Mouse (Mus musculus): ENCODE results near the gene Tfcp2l1.

Gene Tfcp2l1

DNA sequence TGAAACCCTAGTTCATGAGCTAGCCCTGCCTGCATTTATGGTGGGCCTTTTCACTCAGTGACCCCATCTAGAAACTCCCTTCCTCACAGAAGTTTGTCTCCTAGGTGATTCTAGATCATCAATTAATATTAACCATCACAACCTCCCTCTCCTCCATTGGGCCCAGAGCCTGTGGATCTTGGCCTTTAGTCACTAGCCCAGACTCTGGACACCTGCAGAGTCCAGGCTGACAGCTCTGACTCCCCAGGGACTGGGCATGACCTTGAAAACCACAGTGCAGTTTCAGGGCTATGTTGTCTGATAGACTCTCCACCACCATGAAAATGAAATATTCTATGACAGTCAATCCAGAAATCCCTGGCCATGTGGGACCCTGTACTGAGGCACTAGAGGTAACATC, 39.8 kb downstream of the Tfcp2l1 start:
- Histone ChIP-seq H3K4me1 (replicated peaks; ENCODE audit: low read depth, low read length) (peaks cover 19% of the 10 kb centered on the region), H3K9me3 (ENCODE audit: low read length) (no peaks in the 10 kb centered on the region), H3K36me3 (ENCODE audit: insufficient read depth, low read length) (peaks cover 95% of the 10 kb centered on the region), H3K4me3 (replicated peaks; ENCODE audit: low read length) (no peak overlapping the region), H3K27me3 (ENCODE audit: insufficient read depth, low read length) (no peaks in the 10 kb centered on the region)
- TF ChIP-seq POU5F1 (IDR thresholded peaks at IDR 0.05; ENCODE audit: borderline replicate concordance, low read length) = no peak
- TF ChIP-seq NANOG (IDR thresholded peaks at IDR 0.05; ENCODE audit: borderline replicate concordance, low read length) = no peak
- TF ChIP-seq CTCF (conservative IDR thresholded peaks at IDR 0.05; ENCODE audit: low read length) = no peak

- peaks cover 94% of the 10 kb centered on the region for H3K36me3 ChIP-seq (ENCODE audit: insufficient read depth, low read length)
- H3K4me3 ChIP-seq (replicated peaks; ENCODE audit: low read length) = no peak overlapping the region
- H3K9me3 ChIP-seq (ENCODE audit: low read length) = no peaks in the 10 kb centered on the region
- H3K4me1 ChIP-seq (replicated peaks; ENCODE audit: low read depth, low read length) = peaks cover 24% of the 10 kb centered on the region
- TF ChIP-seq CTCF (conservative IDR thresholded peaks at IDR 0.05; ENCODE audit: low read length) = no peak
- TF ChIP-seq NANOG (IDR thresholded peaks at IDR 0.05; ENCODE audit: borderline replicate concordance, low read length) = no peak
- TF ChIP-seq POU5F1 (IDR thresholded peaks at IDR 0.05; ENCODE audit: borderline replicate concordance, low read length) = no peak
- H3K27me3 ChIP-seq (ENCODE audit: insufficient read depth, low read length) = no peaks in the 10 kb centered on the region
Measured at GRCm38 (mm10) chr1:118672196-118672595, 44.5 kb downstream of the Tfcp2l1 start.

- H3K36me3 ChIP-seq (ENCODE audit: insufficient read depth, low read length) = peaks cover 94% of the 10 kb centered on the region
- TF ChIP-seq CTCF (conservative IDR thresholded peaks at IDR 0.05; ENCODE audit: low read length) = no peak
- TF ChIP-seq NANOG (IDR thresholded peaks at IDR 0.05; ENCODE audit: borderline replicate concordance, low read length) = no peak
- no peak for TF ChIP-seq POU5F1 (IDR thresholded peaks at IDR 0.05; ENCODE audit: borderline replicate concordance, low read length)
- H3K9me3 ChIP-seq (ENCODE audit: low read length) = no peaks in the 10 kb centered on the region
- H3K27me3 ChIP-seq (ENCODE audit: insufficient read depth, low read length) = no peaks in the 10 kb centered on the region
- H3K4me1 ChIP-seq (replicated peaks; ENCODE audit: low read depth, low read length) = peaks cover 24% of the 10 kb centered on the region
- no peak overlapping the region for H3K4me3 ChIP-seq (replicated peaks; ENCODE audit: low read length)
Measured at GRCm38 (mm10) chr1:118674176-118674575, 46.4 kb downstream of the Tfcp2l1 start.

- Histone ChIP-seq H3K27me3 (ENCODE audit: insufficient read depth, low read length) (no peaks in the 10 kb centered on the region), H3K4me3 (replicated peaks; ENCODE audit: low read length) (no peak overlapping the region), H3K4me1 (replicated peaks; ENCODE audit: low read depth, low read length) (peaks cover 25% of the 10 kb centered on the region), H3K36me3 (ENCODE audit: insufficient read depth, low read length) (peaks cover 88% of the 10 kb centered on the region), H3K9me3 (ENCODE audit: low read length) (no peaks in the 10 kb centered on the region)
- TF ChIP-seq POU5F1 (IDR thresholded peaks at IDR 0.05; ENCODE audit: borderline replicate concordance, low read length) = no peak
- TF ChIP-seq NANOG (IDR thresholded peaks at IDR 0.05; ENCODE audit: borderline replicate concordance, low read length) = no peak
- no peak for TF ChIP-seq CTCF (conservative IDR thresholded peaks at IDR 0.05; ENCODE audit: low read length)
Measured at GRCm38 (mm10) chr1:118681980-118682379, 54.2 kb downstream of the Tfcp2l1 start.

GRCm38 (mm10) chr1:118683686-118684085, 55.9 kb downstream of the Tfcp2l1 start:
- Histone ChIP-seq H3K36me3 (ENCODE audit: insufficient read depth, low read length) (peaks cover 71% of the 10 kb centered on the region), H3K27me3 (ENCODE audit: insufficient read depth, low read length) (no peaks in the 10 kb centered on the region), H3K9me3 (ENCODE audit: low read length) (no peaks in the 10 kb centered on the region), H3K4me1 (replicated peaks; ENCODE audit: low read depth, low read length) (peaks cover 39% of the 10 kb centered on the region), H3K4me3 (replicated peaks; ENCODE audit: low read length) (no peak overlapping the region)
- TF ChIP-seq CTCF (conservative IDR thresholded peaks at IDR 0.05; ENCODE audit: low read length) (no peak), NANOG (IDR thresholded peaks at IDR 0.05; ENCODE audit: borderline replicate concordance, low read length) (no peak), POU5F1 (IDR thresholded peaks at IDR 0.05; ENCODE audit: borderline replicate concordance, low read length) (no peak)

DNA sequence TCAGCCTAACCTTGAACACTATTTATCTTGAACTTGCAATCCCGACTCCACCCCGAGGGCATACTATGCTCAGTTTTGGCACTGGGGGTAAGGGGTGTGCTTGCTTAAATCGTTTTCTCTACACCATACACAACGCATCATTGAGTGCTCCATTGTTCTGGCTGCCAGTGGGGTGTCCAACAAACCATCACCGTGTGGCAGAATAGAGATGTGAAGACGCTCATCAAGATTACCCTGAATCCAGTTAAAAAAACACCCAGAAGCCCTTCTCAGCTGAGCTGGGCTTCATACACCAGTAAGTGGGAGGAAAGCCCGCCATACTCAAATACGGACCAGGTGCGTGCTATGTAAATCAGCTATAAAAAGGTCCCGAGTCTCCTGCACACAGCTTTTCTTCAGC, 60.0 kb downstream of the Tfcp2l1 start:
- Histone ChIP-seq H3K4me1 (replicated peaks; ENCODE audit: low read depth, low read length) (peaks cover 47% of the 10 kb centered on the region), H3K27me3 (ENCODE audit: insufficient read depth, low read length) (no peaks in the 10 kb centered on the region), H3K4me3 (replicated peaks; ENCODE audit: low read length) (no peak overlapping the region), H3K9me3 (ENCODE audit: low read length) (no peaks in the 10 kb centered on the region), H3K36me3 (ENCODE audit: insufficient read depth, low read length) (peaks cover 31% of the 10 kb centered on the region)
- TF ChIP-seq NANOG (IDR thresholded peaks at IDR 0.05; ENCODE audit: borderline replicate concordance, low read length) (no peak), POU5F1 (IDR thresholded peaks at IDR 0.05; ENCODE audit: borderline replicate concordance, low read length) (no peak), CTCF (conservative IDR thresholded peaks at IDR 0.05; ENCODE audit: low read length) (no peak)

GRCm38 (mm10) chr1:118689830-118690229, 62.1 kb downstream of the Tfcp2l1 start:
- no peaks in the 10 kb centered on the region for H3K9me3 ChIP-seq (ENCODE audit: low read length)
- peaks cover 35% of the 10 kb centered on the region for H3K4me1 ChIP-seq (replicated peaks; ENCODE audit: low read depth, low read length)
- no peak overlapping the region for H3K4me3 ChIP-seq (replicated peaks; ENCODE audit: low read length)
- H3K36me3 ChIP-seq (ENCODE audit: insufficient read depth, low read length) = peaks cover 10% of the 10 kb centered on the region
- TF ChIP-seq NANOG (IDR thresholded peaks at IDR 0.05; ENCODE audit: borderline replicate concordance, low read length) (no peak), CTCF (conservative IDR thresholded peaks at IDR 0.05; ENCODE audit: low read length) (no peak), POU5F1 (IDR thresholded peaks at IDR 0.05; ENCODE audit: borderline replicate concordance, low read length) (no peak)
- 0 out of 2 replicates have a peak, but pooled peaks cover 6% of the 10 kb centered on the region for H3K27me3 ChIP-seq (ENCODE audit: insufficient read depth, low read length)

DNA sequence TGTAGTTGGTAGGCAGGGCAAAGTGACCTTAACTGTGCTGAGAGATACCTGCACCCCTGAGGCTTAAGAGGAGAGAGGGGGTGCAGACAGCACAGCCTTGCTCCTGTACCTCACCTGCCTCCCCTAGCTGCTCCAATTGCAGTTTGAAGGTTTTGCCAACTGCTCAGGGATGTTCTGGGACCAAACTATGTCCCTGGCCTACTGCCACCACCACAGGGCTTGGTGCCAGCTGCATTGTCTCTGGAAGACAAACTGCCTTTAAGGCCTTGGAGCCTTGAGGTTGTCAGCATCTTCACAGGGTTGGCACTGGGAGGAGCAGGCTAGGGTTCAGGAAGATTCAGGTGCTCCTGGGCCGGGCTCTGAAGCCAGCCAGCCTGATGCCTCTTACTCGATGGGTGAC, 66.7 kb downstream of the Tfcp2l1 start:
- Histone ChIP-seq H3K36me3 (ENCODE audit: insufficient read depth, low read length) (no peaks in the 10 kb centered on the region), H3K9me3 (ENCODE audit: low read length) (no peaks in the 10 kb centered on the region)
- TF ChIP-seq CTCF (conservative IDR thresholded peaks at IDR 0.05; ENCODE audit: low read length) (no peak), POU5F1 (IDR thresholded peaks at IDR 0.05; ENCODE audit: borderline replicate concordance, low read length) (no peak), NANOG (IDR thresholded peaks at IDR 0.05; ENCODE audit: borderline replicate concordance, low read length) (no peak)

DNA sequence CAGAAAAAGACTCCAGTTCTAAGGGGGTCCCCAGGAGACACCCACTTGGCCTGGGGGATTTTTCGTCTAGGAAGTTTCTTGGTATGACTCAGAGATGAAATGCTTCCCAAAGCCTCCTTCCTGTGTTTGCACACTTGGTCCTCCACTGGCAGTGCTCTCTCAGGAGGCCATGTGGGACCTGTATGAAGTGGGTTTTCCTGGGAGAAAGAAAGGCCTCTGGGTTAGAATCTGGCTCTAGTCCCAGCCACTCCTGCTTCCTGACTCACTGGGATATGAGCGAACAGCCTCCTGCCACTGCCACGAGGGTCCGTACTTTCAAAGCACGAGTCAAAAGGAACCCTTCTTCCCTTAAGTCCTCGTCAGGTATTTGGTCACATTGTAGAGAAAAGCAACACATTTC, 70.2 kb downstream of the Tfcp2l1 start:
- Histone ChIP-seq H3K36me3 (ENCODE audit: insufficient read depth, low read length) (no peaks in the 10 kb centered on the region), H3K4me3 (replicated peaks; ENCODE audit: low read length) (no peak overlapping the region), H3K4me1 (replicated peaks; ENCODE audit: low read depth, low read length) (no peaks in the 10 kb centered on the region), H3K27me3 (ENCODE audit: insufficient read depth, low read length) (peaks cover 12% of the 10 kb centered on the region; the same call in 1 of the 2 replicates), H3K9me3 (ENCODE audit: low read length) (no peaks in the 10 kb centered on the region)
- TF ChIP-seq CTCF (conservative IDR thresholded peaks at IDR 0.05; ENCODE audit: low read length) (no peak), POU5F1 (IDR thresholded peaks at IDR 0.05; ENCODE audit: borderline replicate concordance, low read length) (no peak), NANOG (IDR thresholded peaks at IDR 0.05; ENCODE audit: borderline replicate concordance, low read length) (no peak)

More for the DNA sequence above, 66.7 kb downstream of the Tfcp2l1 start:
- Histone ChIP-seq H3K4me3 (replicated peaks; ENCODE audit: low read length) (no peak overlapping the region), H3K4me1 (replicated peaks; ENCODE audit: low read depth, low read length) (peaks cover 10% of the 10 kb centered on the region), H3K27me3 (ENCODE audit: insufficient read depth, low read length) (peaks cover 12% of the 10 kb centered on the region; the same call in 1 of the 2 replicates)

All from E14TG2a.4 (cell line).